Mouse (Mus musculus) thymus, adult 2 months (tissue): Measurements from ENCODE around the gene Isg20l2.

ENCODE experiments used
- CTCF ChIP-seq: fragments of 200-500 bp; IDR thresholded peaks from 2 replicates; pipeline ENCODE4 v1.5.1; 2012; ENCODE audit warnings: mild to moderate bottlenecking, control low read depth, low read length, moderate library complexity, borderline replicate concordance; ENCODE audit not compliant: control insufficient read depth, poor library complexity, insufficient read depth; ENCODE audit errors: extremely low read depth
- POLR2A ChIP-seq: fragments of 200-500 bp; IDR thresholded peaks from 2 replicates; pipeline ENCODE4 v1.6.1; 2012; ENCODE audit warnings: mild to moderate bottlenecking, low read length, control low read depth, moderate library complexity; ENCODE audit not compliant: control insufficient read depth, poor library complexity, insufficient read depth; ENCODE audit errors: extremely low read depth

GRCm38 (mm10) chr3:87916990-87917389 is 13.1 kb upstream of the Isg20l2 start:
- TF ChIP-seq POLR2A (no peak), CTCF (no peak)
